Mouse (Mus musculus) duodenum, adult 2 months (tissue): ENCODE measurements around the gene Ppp5c. TPM values are rescaled to one million over a fixed set of nuclear protein-coding genes. Genes with fewer than 3 reads are reported as not detected.

Experiments used
- polyA plus RNA-seq: library from polyadenylated mRNA; depleted of rRNA; stranded (reverse); fragments of >200 nt; gene quantifications from 2 replicates; pipeline ENCODE4 v1.2.3, GENCODE M21; 2012; ENCODE audit warnings: low replicate concordance; rRNA removed

Gene Ppp5c
- polyA plus RNA-seq, result 206 and 275 TPM in 2 replicates

GRCm38 (mm10) chr7:17027588-17028343 is at the start of gene Ppp5c:
Gene Ppp5c (minus strand): TSS chr7:17027924.

GRCm38 (mm10) chr7:17073904-17074615 is 46.3 kb upstream of the Ppp5c start, which contains the start of gene Psg16:
Gene Psg16 (plus strand): TSS chr7:17074040.

GRCm38 (mm10) chr7:17062389-17062788 is 34.7 kb upstream of the Ppp5c start, which contains the start of gene Hif3a:
Gene Hif3a (minus strand): TSS chr7:17062427.

GRCm38 (mm10) chr7:16992451-16992807 is 35.3 kb downstream of the Ppp5c start, which contains the start of gene Ccdc8:
Gene Ccdc8 (plus strand): TSS chr7:16992708.

GRCm38 (mm10) chr7:16982859-16983568 is 44.7 kb downstream of the Ppp5c start, which contains the start of gene Gm42372:
Gene Gm42372 (plus strand): TSS chr7:16983086.

GRCm38 (mm10) chr7:16959539-16960187 is 68.1 kb downstream of the Ppp5c start, which contains the start of gene Pnmal1:
Gene Pnmal1 (plus strand): TSS chr7:16959679.

Other genes with a start within 250 kb of the Ppp5c start
- 42.4 and 92.4 TPM in 2 replicates for gene Slc1a5, start 246.6 kb downstream of the Ppp5c start, polyA plus RNA-seq
- 80.9 and 82.2 TPM in 2 replicates for gene Strn4, start 212.0 kb downstream of the Ppp5c start, polyA plus RNA-seq
- gene Fkrp, start 211.2 kb downstream of the Ppp5c start, polyA plus RNA-seq, result 17.8 and 22.8 TPM in 2 replicates
- 32.0 and 33.9 TPM in 2 replicates for gene Prkd2, start 185.0 kb downstream of the Ppp5c start, polyA plus RNA-seq
- gene Dact3, start 152.6 kb downstream of the Ppp5c start, polyA plus RNA-seq, result 31.7 and 37.6 TPM in 2 replicates
- 2.0 and 3.0 TPM in 2 replicates for gene Gng8, start 136.1 kb downstream of the Ppp5c start, polyA plus RNA-seq
- 1.3 and 1.9 TPM in 2 replicates for gene Ptgir, start 121.4 kb downstream of the Ppp5c start, polyA plus RNA-seq
- gene Calm3, start 103.8 kb downstream of the Ppp5c start, polyA plus RNA-seq, result 334 and 532 TPM in 2 replicates
- gene Pnmal2, start 83.2 kb downstream of the Ppp5c start, polyA plus RNA-seq, result 1.5 and 2.1 TPM in 2 replicates
- gene Pnmal1, start 68.2 kb downstream of the Ppp5c start, polyA plus RNA-seq, result 0.06 TPM in 2 replicates
- gene Gm42372, start 44.8 kb downstream of the Ppp5c start, polyA plus RNA-seq, result 0.06 TPM in 1 of 2 replicates, not detected in the other
- gene Ccdc8, start 35.2 kb downstream of the Ppp5c start, polyA plus RNA-seq, result 0.47 and 0.77 TPM in 2 replicates
- gene Hif3a, start 34.5 kb upstream of the Ppp5c start, polyA plus RNA-seq, result 0.23 and 1.1 TPM in 2 replicates
- not detected in 2 replicates for gene Psg16, start 46.1 kb upstream of the Ppp5c start, polyA plus RNA-seq
- not detected in 2 replicates for gene Ceacam3, start 122.4 kb upstream of the Ppp5c start, polyA plus RNA-seq
- gene Psg29, start 175.6 kb upstream of the Ppp5c start, polyA plus RNA-seq, result not detected in 2 replicates